Mouse (Mus musculus): ENCODE results near the gene Yipf7. TPM values are rescaled to one million over a fixed set of nuclear protein-coding genes. Genes with fewer than 3 reads are reported as not detected.

Yipf7 gene
- polyA plus RNA-seq, 1 experiment from 2014 or later: not detected

DNA sequence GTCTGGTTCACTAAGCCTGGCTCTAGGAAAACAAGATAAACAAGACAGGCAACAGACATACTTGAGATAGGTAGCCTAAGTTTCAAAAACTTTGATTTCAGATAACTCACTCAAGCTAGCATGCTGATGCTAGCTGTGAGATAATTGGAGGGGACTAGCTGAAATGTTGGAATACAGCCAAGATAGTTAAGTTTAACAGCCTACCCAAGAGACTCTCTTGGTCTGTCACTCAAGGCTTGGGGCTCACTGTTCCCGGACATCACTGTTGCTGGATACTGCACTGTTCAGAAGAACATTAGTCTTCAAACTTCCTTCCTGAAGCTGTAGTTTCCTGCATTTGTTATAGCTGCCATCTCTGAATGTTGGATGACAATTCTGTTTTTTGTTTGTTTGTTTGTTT is 74.9 kb downstream of the Yipf7 start:
- Histone ChIP-seq H3K27me3 (no peaks in the 10 kb centered on the region), H3K9ac (no peak overlapping the region), H3K36me3 (no peaks in the 10 kb centered on the region), H3K27ac (replicated peaks) (no peak overlapping the region), H3K4me3 (no peak overlapping the region), H3K4me1 (replicated peaks) (no peaks in the 10 kb centered on the region), H3K9me3 (no peaks in the 10 kb centered on the region), H3K4me2 (no peak overlapping the region)
- no peak for ATAC-seq (ENCODE audit: low read depth)
- 68% methylated on average over 1 of the region's 1 CpGs for WGBS

Other genes with a start within 250 kb of the Yipf7 start
- gene Kctd8, start 201.0 kb downstream of the Yipf7 start, polyA plus RNA-seq (2015; fragmentation: Nextera tagmentation; extraction: Ambion mirVana): 21.8 and 23.5 TPM in 2 replicates
- gene Guf1, start 14.3 kb upstream of the Yipf7 start, polyA plus RNA-seq (2015; fragmentation: Nextera tagmentation; extraction: Ambion mirVana): 50.7 and 52.0 TPM in 2 replicates
- gene Gnpda2, start 49.7 kb upstream of the Yipf7 start, polyA plus RNA-seq (2015; fragmentation: Nextera tagmentation; extraction: Ambion mirVana): 31.5 and 37.0 TPM in 2 replicates